12 mouse cellular contexts compared by ENCODE assay signal in genomic region chr13:116706401-116707330, GRCm38 (mm10).
DNase-seq lines count a peak whose midpoint lies in the region; ATAC-seq and TF ChIP-seq lines count a peak whose summit lies in the region.
"Had no signal": no experiment of that assay in that cellular context is flagged by ENCODE, and none has a peak within 500 bp of the region (broad histone marks: within the 10 kb centered on the region; RNA-seq: fewer than 3 reads in every experiment).

No protein-coding gene starts in this region.

- no peak overlapping the region for H3K27ac ChIP-seq in hindbrain, embryonic 12.5 days
- no peak overlapping the region for H3K27ac ChIP-seq in hindbrain, embryonic 16.5 days (ENCODE audit: low read depth, low read length)
- peak overlapping the region; percentile 14; the same call in 1 of the 2 replicates for H3K27ac ChIP-seq in embryonic facial prominence, embryonic 10.5 days (replicated peaks)
- peak overlapping the region; percentile 29; the same call in 1 of the 2 replicates for H3K27ac ChIP-seq in forebrain, embryonic 16.5 days (ENCODE audit: low read length)
- no peak overlapping the region for H3K27ac ChIP-seq in neural tube, embryonic 14.5 days (ENCODE audit: low read depth, low read length)
- no peak overlapping the region for H3K27ac ChIP-seq in kidney, adult 2 months (ENCODE audit: insufficient read depth, low read depth, low read length)
- H3K27ac ChIP-seq: kidney, postnatal 0 days had no signal

- H3K4me3 ChIP-seq in hindbrain, embryonic 12.5 days, result no peak overlapping the region
- H3K4me3 ChIP-seq in hindbrain, embryonic 16.5 days (ENCODE audit: low read length), result no peak overlapping the region
- peak overlapping the region; percentile 26; the same call in 1 of the 2 replicates for H3K4me3 ChIP-seq in embryonic facial prominence, embryonic 10.5 days
- peak overlapping the region; percentile 2 for H3K4me3 ChIP-seq in forebrain, embryonic 16.5 days (replicated peaks; ENCODE audit: low read length)
- no peak overlapping the region for H3K4me3 ChIP-seq in neural tube, embryonic 14.5 days (ENCODE audit: low read depth, low read length)
- no peak overlapping the region for H3K4me3 ChIP-seq in kidney, adult 2 months (ENCODE audit: insufficient read depth, low read depth, low read length)

- H3K9ac ChIP-seq in hindbrain, embryonic 12.5 days, result no peak overlapping the region
- H3K9ac ChIP-seq in hindbrain, embryonic 16.5 days (ENCODE audit: low read depth, low read length), result no peak overlapping the region
- no peak overlapping the region for H3K9ac ChIP-seq in forebrain, embryonic 16.5 days (replicated peaks; ENCODE audit: low read depth, low read length)
- no peak overlapping the region for H3K9ac ChIP-seq in neural tube, embryonic 14.5 days (replicated peaks; ENCODE audit: low read depth, low read length)

- no peaks in the 10 kb centered on the region for H3K9me3 ChIP-seq in hindbrain, embryonic 12.5 days (replicated peaks)
- no peaks in the 10 kb centered on the region for H3K9me3 ChIP-seq in hindbrain, embryonic 16.5 days (ENCODE audit: control insufficient read depth, low read length)
- no peaks in the 10 kb centered on the region for H3K9me3 ChIP-seq in embryonic facial prominence, embryonic 10.5 days
- H3K9me3 ChIP-seq in forebrain, embryonic 16.5 days (ENCODE audit: control insufficient read depth, low read length), result no peaks in the 10 kb centered on the region
- no peaks in the 10 kb centered on the region for H3K9me3 ChIP-seq in neural tube, embryonic 14.5 days (ENCODE audit: control insufficient read depth, low read length)

- TF ChIP-seq POLR2A in kidney, adult 2 months (IDR thresholded peaks at IDR 0.05; ENCODE audit: low read depth, low read length), result no peak

- H3K27me3 ChIP-seq in hindbrain, embryonic 12.5 days, result peaks cover 82% of the 10 kb centered on the region
- peaks cover 40% of the 10 kb centered on the region for H3K27me3 ChIP-seq in hindbrain, embryonic 16.5 days (replicated peaks; ENCODE audit: control insufficient read depth, insufficient read depth, low read length)
- H3K27me3 ChIP-seq in embryonic facial prominence, embryonic 10.5 days (replicated peaks; ENCODE audit: low read depth, poor library complexity, severe bottlenecking), result peaks cover 87% of the 10 kb centered on the region
- H3K27me3 ChIP-seq in forebrain, embryonic 16.5 days (replicated peaks; ENCODE audit: control insufficient read depth, insufficient read depth, low read length), result peaks cover 38% of the 10 kb centered on the region
- H3K27me3 ChIP-seq in neural tube, embryonic 14.5 days (ENCODE audit: control insufficient read depth, insufficient read depth, low read length), result peaks cover 43% of the 10 kb centered on the region
- peaks cover 13% of the 10 kb centered on the region for H3K27me3 ChIP-seq in kidney, adult 2 months (replicated peaks; ENCODE audit: control insufficient read depth, insufficient read depth, low read length)

- H3K4me2 ChIP-seq in hindbrain, embryonic 12.5 days (replicated peaks), result peak overlapping the region; percentile 25
- H3K4me2 ChIP-seq in hindbrain, embryonic 16.5 days (ENCODE audit: low read length), result no peak overlapping the region
- peak overlapping the region; percentile 38 for H3K4me2 ChIP-seq in forebrain, embryonic 16.5 days (ENCODE audit: low read length)
- peak overlapping the region; percentile 9; the same call in 1 of the 2 replicates for H3K4me2 ChIP-seq in neural tube, embryonic 14.5 days (ENCODE audit: low read depth, low read length)

- DNase-seq in embryonic facial prominence, embryonic 10.5 days (ENCODE audit: low spot score), result peak; percentile 55
- DNase-seq in kidney, adult 2 months, result no peak
- DNase-seq in frontal cortex, postnatal 36 days (ENCODE audit: low spot score in 2 of 2), result no peak
- no peak for DNase-seq in left cerebral cortex, adult 9 months (ENCODE audit: low spot score in 2 of 2)
- DNase-seq: heart, postnatal 36 days; lung, adult 18-20 months; right cerebral cortex, adult 18-20 months had no signal

- peak; percentile 39; the same call in 1 of the 2 replicates for ATAC-seq in hindbrain, embryonic 12.5 days (ENCODE audit: low FRiP score)
- ATAC-seq in hindbrain, embryonic 16.5 days, result no peak
- no peak for ATAC-seq in forebrain, embryonic 16.5 days
- no peak for ATAC-seq in neural tube, embryonic 14.5 days (ENCODE audit: low read depth)

- H3K4me1 ChIP-seq in hindbrain, embryonic 12.5 days, result peaks cover 31% of the 10 kb centered on the region
- H3K4me1 ChIP-seq in hindbrain, embryonic 16.5 days (ENCODE audit: control insufficient read depth, insufficient read depth, low read depth, low read length), result peaks cover 12% of the 10 kb centered on the region
- H3K4me1 ChIP-seq in embryonic facial prominence, embryonic 10.5 days, result peaks cover 45% of the 10 kb centered on the region
- H3K4me1 ChIP-seq in forebrain, embryonic 16.5 days (replicated peaks; ENCODE audit: control insufficient read depth, insufficient read depth, low read length), result peaks cover 19% of the 10 kb centered on the region
- 0 out of 2 replicates have a peak, but pooled peaks cover 4% of the 10 kb centered on the region for H3K4me1 ChIP-seq in neural tube, embryonic 14.5 days (ENCODE audit: control insufficient read depth, insufficient read depth, low read length)
- peaks cover 2% of the 10 kb centered on the region; the same call in 1 of the 2 replicates for H3K4me1 ChIP-seq in kidney, adult 2 months (ENCODE audit: control insufficient read depth, insufficient read depth, low read length)

- WGBS in hindbrain, embryonic 12.5 days, result 2% methylated on average over 18 of the region's 18 CpGs
- 2% methylated on average over 18 of the region's 18 CpGs for WGBS in hindbrain, embryonic 16.5 days
- WGBS in embryonic facial prominence, embryonic 10.5 days, result 2% methylated on average over 18 of the region's 18 CpGs
- 3% methylated on average over 18 of the region's 18 CpGs for WGBS in forebrain, embryonic 16.5 days
- WGBS in neural tube, embryonic 14.5 days, result 1% methylated on average over 18 of the region's 18 CpGs
- WGBS in kidney, adult 2 months, result 9% methylated on average over 18 of the region's 18 CpGs

- no peaks in the 10 kb centered on the region for H3K36me3 ChIP-seq in hindbrain, embryonic 12.5 days
- no peaks in the 10 kb centered on the region for H3K36me3 ChIP-seq in hindbrain, embryonic 16.5 days (ENCODE audit: control insufficient read depth, insufficient read depth, low read length)
- no peaks in the 10 kb centered on the region for H3K36me3 ChIP-seq in embryonic facial prominence, embryonic 10.5 days (replicated peaks)
- H3K36me3 ChIP-seq in forebrain, embryonic 16.5 days (ENCODE audit: control insufficient read depth, insufficient read depth), result no peaks in the 10 kb centered on the region
- no peaks in the 10 kb centered on the region for H3K36me3 ChIP-seq in neural tube, embryonic 14.5 days (ENCODE audit: control insufficient read depth, insufficient read depth, low read length)
- H3K36me3 ChIP-seq in kidney, adult 2 months (ENCODE audit: control insufficient read depth, insufficient read depth, low read length), result no peaks in the 10 kb centered on the region

- TF ChIP-seq CTCF in kidney, adult 2 months (conservative IDR thresholded peaks at IDR 0.05; ENCODE audit: insufficient read depth, insufficient read length, low read depth, low read length), result no peak

Comparison
In these comparisons a context has a peak if more than half of its experiments do, and no peak if none do; other contexts are left out.
1. H3K27ac ChIP-seq: peak in embryonic facial prominence, embryonic 10.5 days (single experiment) and forebrain, embryonic 16.5 days (single experiment); none in hindbrain, embryonic 12.5 days (single experiment), hindbrain, embryonic 16.5 days (single experiment), neural tube, embryonic 14.5 days (single experiment) and kidney, adult 2 months (single experiment).
2. H3K4me3 ChIP-seq: peak in embryonic facial prominence, embryonic 10.5 days (single experiment) and forebrain, embryonic 16.5 days (single experiment); none in hindbrain, embryonic 12.5 days (single experiment), hindbrain, embryonic 16.5 days (single experiment), neural tube, embryonic 14.5 days (single experiment) and kidney, adult 2 months (single experiment).